Mouse (Mus musculus) intestine, embryonic 14.5 days (tissue): ENCODE results near the gene 4931428F04Rik. TPM values are rescaled to one million over a fixed set of nuclear protein-coding genes. Genes with fewer than 3 reads are reported as not detected.

ENCODE experiments used
- ATAC-seq: fragments of 200-750 bp; cut with Nextera tagmentation; replicated peaks from 2 replicates; pipeline ENCODE4 v1.8.0; 2017; ENCODE audit warnings: low read depth, moderate number of reproducible peaks, moderate TSS enrichment, moderate library complexity; ENCODE audit not compliant: low FRiP score, low TSS enrichment
- DNase-seq: peaks from one replicate; pipeline ENCODE4 v3.0.0-alpha.2; 2018; ENCODE audit warnings: low spot score
- H3K27ac ChIP-seq: fragments of 300-500 bp; sonication (generic); 2 replicates; pipeline ENCODE4 v1.5.1; 2014; ENCODE audit warnings: low read depth, mild to moderate bottlenecking, control low read depth
- H3K27me3 ChIP-seq: fragments of 300-500 bp; sonication (generic); replicated peaks from 2 replicates; pipeline ENCODE4 v1.6.1; 2014; ENCODE audit warnings: low read length, control low read depth; ENCODE audit not compliant: control insufficient read depth, insufficient read depth
- H3K36me3 ChIP-seq: fragments of 300-500 bp; sonication (generic); 2 replicates; pipeline ENCODE4 v1.6.1; 2014; ENCODE audit warnings: low read length, control low read depth; ENCODE audit not compliant: control insufficient read depth, insufficient read depth
- H3K4me1 ChIP-seq: fragments of 300-500 bp; sonication (generic); replicated peaks from 2 replicates; pipeline ENCODE4 v1.6.1; 2014; ENCODE audit warnings: low read length, control low read depth, mixed read lengths; ENCODE audit not compliant: control insufficient read depth, insufficient read depth
- H3K4me2 ChIP-seq: fragments of 300-500 bp; sonication (generic); 2 replicates; pipeline ENCODE4 v1.6.1; 2014; ENCODE audit warnings: low read length
- H3K4me3 ChIP-seq: fragments of 300-500 bp; sonication (generic); 2 replicates; pipeline ENCODE4 v1.5.1; 2014; ENCODE audit warnings: low read depth, low read length, control low read depth, mixed read lengths
- H3K9ac ChIP-seq: fragments of 300-500 bp; sonication (generic); 2 replicates; pipeline ENCODE4 v1.6.1; 2014; ENCODE audit warnings: mild to moderate bottlenecking, low read length
- H3K9me3 ChIP-seq: fragments of 300-500 bp; sonication (generic); 2 replicates; pipeline ENCODE4 v1.6.1; 2016; ENCODE audit warnings: low read length, control low read depth; ENCODE audit not compliant: control insufficient read depth
- WGBS: fragments of 180-500 bp; shearing (Covaris S2); extraction: QIAGEN DNeasy Blood & Tissue Kit; methylation state at CpG from one replicate; pipeline ENCODE4 v1.1.7; 2014; 5-methylcytosine and 5-hydroxymethylcytosine counted together
- polyA plus RNA-seq: library from polyadenylated mRNA; unstranded; fragments of >200 nt; fragmentation: Nextera tagmentation; extraction: Ambion mirVana; gene quantifications from 2 replicates; pipeline ENCODE4 v1.2.1, GENCODE M21; 2014

The 4931428F04Rik gene
- polyA plus RNA-seq, 1 experiment from 2014 or later, result 9.1 TPM

DNA sequence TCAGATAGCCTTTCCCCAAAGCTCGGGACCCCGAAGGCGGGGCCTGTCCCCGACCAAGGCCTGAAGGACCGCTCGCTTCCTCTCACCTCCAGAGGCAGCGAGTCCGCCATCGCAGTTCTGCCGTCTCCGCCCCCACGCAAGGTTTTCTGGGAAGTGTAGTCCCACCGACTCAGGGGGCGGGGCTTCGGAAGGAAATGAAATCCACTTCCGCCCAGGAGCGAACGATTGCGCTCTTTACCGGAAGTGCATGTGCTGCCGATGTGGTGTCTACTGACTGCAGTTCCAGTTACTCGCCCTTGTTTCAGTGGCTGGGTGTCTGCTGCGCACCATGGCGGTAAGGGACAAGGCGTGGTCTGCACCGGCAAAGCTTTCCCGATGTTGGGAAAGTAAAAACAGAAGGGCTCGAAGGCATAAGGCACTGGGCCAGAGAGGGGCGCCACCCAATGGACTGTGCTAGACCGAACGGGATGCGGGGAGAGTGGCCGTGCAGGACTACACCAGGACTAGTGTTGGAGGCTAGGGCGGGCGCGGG, 36.5 kb upstream of the 4931428F04Rik start, which contains the start of the genes Lrrc29 and Tmem208:
Gene Lrrc29 (minus strand): TSS at position 138 of the 532 bp plus-strand sequence.
Gene Tmem208 (plus strand): TSS at position 214 of the 532 bp plus-strand sequence.
- peak within 1 kb of the TSS; percentile 96 for H3K4me2 ChIP-seq
- peak; percentile 98 for DNase-seq
- H3K36me3 ChIP-seq, result peaks cover 47% of the 10 kb centered on the region
- peak within 1 kb of the TSS; percentile 89 for H3K4me3 ChIP-seq
- WGBS, result under 1% methylated on average over 36 of the region's 36 CpGs
- H3K27ac ChIP-seq, result peak within 1 kb of the TSS; percentile 58
- peaks cover 16% of the 10 kb centered on the region for H3K4me1 ChIP-seq
- no peaks in the 10 kb centered on the region for H3K9me3 ChIP-seq
- H3K27me3 ChIP-seq, result no peaks in the 10 kb centered on the region
- ATAC-seq, result peak; percentile 90
- peak within 1 kb of the TSS; percentile 77 for H3K9ac ChIP-seq

GRCm38 (mm10) chr8:105325641-105326093, 36.0 kb upstream of the 4931428F04Rik start:
- ATAC-seq (no peak; the same call in none of the 2 replicates), DNase-seq (no peak)
- H3K9me3 ChIP-seq, result no peaks in the 10 kb centered on the region
- peaks cover 41% of the 10 kb centered on the region for H3K36me3 ChIP-seq
- peak overlapping the region; percentile 77 for H3K9ac ChIP-seq
- H3K4me1 ChIP-seq, result peaks cover 16% of the 10 kb centered on the region
- H3K27ac ChIP-seq, result peak overlapping the region; percentile 58
- peak overlapping the region; percentile 89 for H3K4me3 ChIP-seq
- WGBS, result under 1% methylated on average over 12 of the region's 12 CpGs
- no peaks in the 10 kb centered on the region for H3K27me3 ChIP-seq
- H3K4me2 ChIP-seq, result peak overlapping the region; percentile 96

DNA sequence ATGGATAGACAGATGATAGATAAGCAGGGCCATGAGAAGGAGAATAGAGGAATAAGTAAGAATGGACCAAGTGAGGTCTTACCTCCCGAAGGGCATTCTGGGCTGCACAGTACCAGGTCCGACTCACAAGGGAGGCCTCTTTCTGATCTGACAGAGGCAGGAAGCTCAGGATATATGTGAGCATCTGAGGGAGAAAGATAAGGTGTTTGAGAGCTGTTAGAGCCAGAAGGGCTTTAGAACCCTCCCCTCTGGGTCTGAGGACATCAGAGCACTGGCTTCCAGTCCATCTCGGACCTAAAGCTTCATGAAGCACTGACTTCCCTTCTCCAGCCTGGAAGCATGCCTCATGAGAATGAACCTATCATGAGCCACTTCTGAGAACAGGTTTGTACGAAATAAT, 33.5 kb upstream of the 4931428F04Rik start:
- Histone ChIP-seq H3K4me1 (peaks cover 16% of the 10 kb centered on the region), H3K36me3 (peaks cover 32% of the 10 kb centered on the region), H3K27ac (no peak overlapping the region), H3K27me3 (no peaks in the 10 kb centered on the region), H3K4me2 (no peak overlapping the region), H3K4me3 (no peak overlapping the region), H3K9ac (no peak overlapping the region), H3K9me3 (no peaks in the 10 kb centered on the region)
- 84% methylated on average over 4 of the region's 4 CpGs for WGBS
- no peak for DNase-seq
- ATAC-seq, result no peak

DNA sequence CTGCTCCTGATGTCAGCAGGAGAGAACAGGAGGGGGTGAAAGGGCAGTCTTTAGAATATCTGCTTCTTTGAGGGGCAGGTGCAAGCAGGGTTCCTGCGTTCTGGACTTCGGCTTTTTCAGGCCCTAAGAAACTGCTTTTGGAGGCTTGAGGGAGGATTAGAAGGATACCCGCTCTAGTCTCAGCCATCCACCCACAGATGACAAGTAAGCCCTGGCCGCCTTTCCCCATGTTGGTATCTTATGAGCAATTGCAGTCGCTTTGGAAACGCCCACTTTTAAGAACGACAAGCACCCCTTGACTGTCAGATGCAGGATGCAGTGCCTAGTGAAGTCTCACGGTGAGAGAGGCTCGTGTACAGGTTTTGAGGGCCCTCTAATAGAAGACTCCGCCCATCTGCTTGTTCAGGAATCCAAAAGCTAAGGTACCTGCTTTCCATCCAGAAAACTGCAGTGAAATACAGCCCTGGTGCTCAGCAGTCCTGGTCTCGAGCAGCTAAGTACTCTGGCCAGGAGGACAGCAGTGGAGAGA, 29.1 kb upstream of the 4931428F04Rik start:
- DNase-seq (no peak), ATAC-seq (no peak)
- H3K27me3 ChIP-seq, result no peaks in the 10 kb centered on the region
- no peaks in the 10 kb centered on the region for H3K4me1 ChIP-seq
- H3K9me3 ChIP-seq, result no peaks in the 10 kb centered on the region
- no peak overlapping the region for H3K4me3 ChIP-seq
- H3K4me2 ChIP-seq, result no peak overlapping the region
- H3K27ac ChIP-seq, result no peak overlapping the region
- H3K9ac ChIP-seq, result no peak overlapping the region
- 85% methylated on average over 11 of the region's 11 CpGs for whole genome bisulfite sequencing
- H3K36me3 ChIP-seq, result peaks cover 69% of the 10 kb centered on the region

GRCm38 (mm10) chr8:105317941-105318340, 28.3 kb upstream of the 4931428F04Rik start:
- Histone ChIP-seq H3K4me2 (no peak overlapping the region), H3K4me1 (no peaks in the 10 kb centered on the region), H3K36me3 (peaks cover 74% of the 10 kb centered on the region), H3K27me3 (no peaks in the 10 kb centered on the region), H3K4me3 (no peak overlapping the region), H3K9ac (no peak overlapping the region), H3K27ac (no peak overlapping the region), H3K9me3 (no peaks in the 10 kb centered on the region)
- no peak for DNase-seq
- ATAC-seq, result no peak
- 90% methylated on average over 4 of the region's 4 CpGs for WGBS

DNA sequence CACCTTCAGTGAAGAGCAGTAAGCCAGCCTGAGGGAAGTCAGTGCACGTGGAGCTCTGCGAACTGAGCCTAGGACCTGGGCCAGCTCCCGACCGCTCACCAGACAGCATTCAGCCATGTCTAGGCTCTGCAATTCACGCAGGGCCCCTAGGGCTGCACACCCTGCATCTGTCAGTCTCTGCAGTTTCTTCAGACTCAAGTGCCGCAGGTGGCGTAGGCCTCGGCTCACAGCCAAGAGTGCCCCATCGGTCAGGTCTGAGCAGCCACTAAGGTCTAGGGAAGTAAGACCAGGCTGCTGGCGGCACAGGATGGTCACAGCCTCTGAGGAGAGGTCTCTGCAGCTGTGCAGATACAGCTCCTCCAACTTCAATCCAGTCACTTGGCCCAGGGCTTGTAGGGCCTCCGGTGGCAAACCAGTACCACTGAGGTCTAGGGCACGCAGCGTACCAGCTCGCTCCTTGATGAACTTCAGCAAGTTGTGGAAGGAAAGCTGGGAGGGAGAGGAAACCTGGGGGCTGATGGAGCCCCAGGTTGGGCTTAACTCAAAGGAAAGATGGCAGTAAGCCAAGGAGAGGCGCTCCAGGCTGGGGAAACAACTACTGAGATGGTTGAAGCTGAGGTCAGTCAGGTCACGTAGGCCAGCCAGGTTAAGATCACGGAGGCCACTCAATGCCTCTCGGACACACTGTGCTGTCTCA, 25.6 kb upstream of the 4931428F04Rik start:
- Histone ChIP-seq H3K27me3 (no peaks in the 10 kb centered on the region), H3K27ac (no peak overlapping the region), H3K9me3 (no peaks in the 10 kb centered on the region), H3K4me2 (no peak overlapping the region), H3K4me3 (no peak overlapping the region), H3K9ac (no peak overlapping the region), H3K4me1 (no peaks in the 10 kb centered on the region), H3K36me3 (peaks cover 77% of the 10 kb centered on the region)
- WGBS, result 95% methylated on average over 18 of the region's 18 CpGs
- no peak for DNase-seq
- ATAC-seq, result no peak

- ATAC-seq (no peak), DNase-seq (no peak)
- WGBS, result 81% methylated on average over 9 of the region's 9 CpGs
- no peak overlapping the region for H3K4me2 ChIP-seq
- H3K9me3 ChIP-seq, result no peaks in the 10 kb centered on the region
- no peak overlapping the region for H3K9ac ChIP-seq
- H3K27me3 ChIP-seq, result no peaks in the 10 kb centered on the region
- no peak overlapping the region for H3K4me3 ChIP-seq
- H3K36me3 ChIP-seq, result peaks cover 72% of the 10 kb centered on the region
- H3K4me1 ChIP-seq, result no peaks in the 10 kb centered on the region
- no peak overlapping the region for H3K27ac ChIP-seq
Observed at GRCm38 (mm10) chr8:105313622-105314402, 24.1 kb upstream of the 4931428F04Rik start.

DNA sequence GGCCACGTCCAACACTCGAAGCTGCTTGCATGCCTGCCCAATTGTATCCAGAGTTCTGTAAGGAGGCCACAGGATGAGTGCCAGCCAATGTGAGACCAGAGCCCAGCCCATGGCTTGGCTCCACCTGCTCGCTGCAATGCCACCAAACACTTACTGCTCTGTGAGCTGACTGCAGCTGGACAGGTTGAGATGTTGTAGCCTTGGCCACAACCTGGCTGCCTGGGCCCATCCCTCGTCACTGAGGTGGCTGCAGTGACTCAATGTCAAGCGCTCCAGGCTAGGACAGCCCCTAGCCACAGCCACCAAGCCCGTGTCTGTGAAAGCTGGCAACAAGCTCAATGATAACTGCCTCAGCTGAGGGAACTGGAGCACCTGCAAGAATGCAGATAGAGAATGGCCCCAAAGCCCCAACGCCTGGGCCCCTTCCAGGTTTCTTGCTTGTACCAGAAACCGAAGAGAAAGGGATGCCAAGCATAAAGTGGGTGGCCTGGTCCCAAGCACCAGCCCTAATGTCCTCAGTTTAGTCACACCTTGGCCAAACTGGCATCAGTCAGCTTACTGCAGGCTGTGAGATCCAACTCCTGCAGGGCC, 23.3 kb upstream of the 4931428F04Rik start:
- Histone ChIP-seq H3K9ac (no peak overlapping the region), H3K4me1 (no peaks in the 10 kb centered on the region), H3K4me2 (no peak overlapping the region), H3K9me3 (no peaks in the 10 kb centered on the region), H3K27ac (no peak overlapping the region), H3K36me3 (peaks cover 72% of the 10 kb centered on the region), H3K4me3 (no peak overlapping the region), H3K27me3 (no peaks in the 10 kb centered on the region)
- DNase-seq (no peak), ATAC-seq (0 out of 2 replicates have a peak, but pooled peaks have one; percentile 9)
- 91% methylated on average over 8 of the region's 8 CpGs for WGBS
